Mouse (Mus musculus): ENCODE data around the gene Nrde2. TPM values are rescaled to one million over a fixed set of nuclear protein-coding genes. Genes with fewer than 3 reads are reported as not detected.

Nrde2 gene
- polyA plus RNA-seq, 1 experiment from 2014 or later: 9.0 TPM

GRCm38 (mm10) chr12:100199891-100200644 lies 40.6 kb upstream of the Nrde2 start:
- Histone ChIP-seq H3K27me3 (ENCODE audit: control insufficient read depth, insufficient read depth, low read length) (no peaks in the 10 kb centered on the region), H3K27ac (ENCODE audit: low read depth, low read length) (peak overlapping the region; percentile 79), H3K9ac (ENCODE audit: low read depth, low read length) (peak overlapping the region; percentile 95), H3K9me3 (ENCODE audit: control insufficient read depth, low read length) (no peaks in the 10 kb centered on the region), H3K4me3 (ENCODE audit: low read depth, low read length) (peak overlapping the region; percentile 100), H3K36me3 (ENCODE audit: control insufficient read depth, insufficient read depth, low read length) (peaks cover 4% of the 10 kb centered on the region; the same call in 1 of the 2 replicates), H3K4me2 (replicated peaks; ENCODE audit: low read depth, low read length) (peak overlapping the region; percentile 87), H3K4me1 (replicated peaks; ENCODE audit: control insufficient read depth, insufficient read depth, low read length) (peaks cover 7% of the 10 kb centered on the region; the same call in 1 of the 2 replicates)
- WGBS: under 1% methylated on average over 55 of the region's 86 CpGs
- ATAC-seq (ENCODE audit: low FRiP score) (peak; percentile 73), DNase-seq (ENCODE audit: low spot score) (peak; percentile 63)

DNA sequence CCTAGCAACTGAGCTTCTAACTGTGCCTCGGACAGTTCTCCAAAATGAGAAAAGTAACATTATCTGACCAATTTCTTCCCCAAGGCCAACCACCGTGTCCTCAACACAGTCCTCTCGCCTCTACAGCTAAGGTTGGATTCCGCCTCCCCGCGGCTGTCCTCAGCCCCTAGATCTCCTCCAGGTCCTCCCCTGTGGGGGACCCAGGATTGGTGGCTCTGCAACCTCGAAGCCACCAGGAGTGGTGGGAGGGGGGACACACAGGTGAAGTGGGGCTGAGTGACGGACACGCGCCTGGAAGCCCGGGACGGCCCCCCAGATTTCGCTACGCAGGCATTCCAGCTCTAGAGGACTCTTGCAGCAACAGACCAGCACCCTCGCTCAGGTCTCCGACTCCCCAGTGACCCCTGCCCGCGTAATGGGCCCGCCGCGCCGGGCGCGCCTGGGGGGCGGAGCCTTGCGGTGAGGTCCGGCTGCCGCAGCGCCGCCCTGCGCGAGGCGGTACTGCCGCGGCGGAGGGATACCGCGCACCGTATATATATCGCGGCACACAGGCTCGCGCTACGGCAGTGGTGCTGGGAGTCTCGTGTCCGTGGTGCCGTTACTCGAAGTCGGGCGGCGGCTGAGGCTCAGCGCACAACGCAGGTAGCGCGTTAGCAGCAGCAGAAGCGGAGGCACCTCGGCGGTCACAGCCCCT lies 39.7 kb upstream of the Nrde2 start, which contains the start of gene Calm1:
Gene Calm1, plus strand, starts transcription at position 469 of the 694 bp plus-strand sequence.
- peak; percentile 95 for DNase-seq (ENCODE audit: low spot score)
- peak within 1 kb of the TSS; percentile 100 for H3K4me3 ChIP-seq (ENCODE audit: low read depth, low read length)
- no peaks in the 10 kb centered on the region for H3K9me3 ChIP-seq (ENCODE audit: control insufficient read depth, low read length)
- H3K4me1 ChIP-seq (replicated peaks; ENCODE audit: control insufficient read depth, insufficient read depth, low read length): peaks cover 7% of the 10 kb centered on the region; the same call in 1 of the 2 replicates
- WGBS: under 1% methylated on average over 58 of the region's 58 CpGs
- H3K4me2 ChIP-seq (replicated peaks; ENCODE audit: low read depth, low read length): peak within 1 kb of the TSS; percentile 87
- H3K36me3 ChIP-seq (ENCODE audit: control insufficient read depth, insufficient read depth, low read length): no peaks in the 10 kb centered on the region; the same call in 1 of the 2 replicates
- H3K27ac ChIP-seq (ENCODE audit: low read depth, low read length): peak within 1 kb of the TSS; percentile 79
- H3K9ac ChIP-seq (ENCODE audit: low read depth, low read length): peak within 1 kb of the TSS; percentile 95
- no peaks in the 10 kb centered on the region for H3K27me3 ChIP-seq (ENCODE audit: control insufficient read depth, insufficient read depth, low read length)
- ATAC-seq (ENCODE audit: low FRiP score): peak; percentile 90

DNA sequence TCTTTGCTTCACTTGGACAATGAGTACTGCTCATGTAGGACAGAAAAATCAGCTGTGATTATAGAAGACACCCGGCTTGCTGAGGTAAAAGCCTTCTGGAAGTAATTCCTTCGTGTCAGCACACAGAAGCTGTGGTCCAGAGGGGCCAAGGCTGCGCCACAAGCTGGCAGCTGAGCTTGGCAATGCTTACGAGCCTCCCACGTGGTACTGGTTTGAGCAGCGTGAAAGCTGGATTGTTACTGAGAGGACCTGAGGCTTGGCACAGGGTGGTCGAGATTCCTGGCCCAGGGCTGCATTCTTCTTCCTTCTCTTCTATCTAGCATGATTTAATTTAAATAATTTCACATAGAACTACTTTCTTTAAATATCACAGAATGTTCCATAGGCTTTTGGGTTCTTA lies 37.3 kb upstream of the Nrde2 start:
- Histone ChIP-seq H3K9ac (ENCODE audit: low read depth, low read length) (no peak overlapping the region), H3K9me3 (ENCODE audit: control insufficient read depth, low read length) (no peaks in the 10 kb centered on the region), H3K27me3 (ENCODE audit: control insufficient read depth, insufficient read depth, low read length) (no peaks in the 10 kb centered on the region), H3K4me1 (replicated peaks; ENCODE audit: control insufficient read depth, insufficient read depth, low read length) (peaks cover 2% of the 10 kb centered on the region; the same call in 1 of the 2 replicates), H3K4me3 (ENCODE audit: low read depth, low read length) (no peak overlapping the region), H3K27ac (ENCODE audit: low read depth, low read length) (no peak overlapping the region), H3K4me2 (replicated peaks; ENCODE audit: low read depth, low read length) (no peak overlapping the region), H3K36me3 (ENCODE audit: control insufficient read depth, insufficient read depth, low read length) (no peaks in the 10 kb centered on the region)
- WGBS: 73% methylated on average over 7 of the region's 7 CpGs
- no peak for DNase-seq (ENCODE audit: low spot score)
- ATAC-seq (ENCODE audit: low FRiP score): no peak

- Histone ChIP-seq H3K4me3 (ENCODE audit: low read depth, low read length) (no peak overlapping the region), H3K27ac (ENCODE audit: low read depth, low read length) (no peak overlapping the region), H3K4me1 (replicated peaks; ENCODE audit: control insufficient read depth, insufficient read depth, low read length) (peaks cover 2% of the 10 kb centered on the region; the same call in 1 of the 2 replicates), H3K9me3 (ENCODE audit: control insufficient read depth, low read length) (no peaks in the 10 kb centered on the region), H3K9ac (ENCODE audit: low read depth, low read length) (no peak overlapping the region), H3K36me3 (ENCODE audit: control insufficient read depth, insufficient read depth, low read length) (no peaks in the 10 kb centered on the region), H3K27me3 (ENCODE audit: control insufficient read depth, insufficient read depth, low read length) (no peaks in the 10 kb centered on the region), H3K4me2 (replicated peaks; ENCODE audit: low read depth, low read length) (no peak overlapping the region)
- DNase-seq (ENCODE audit: low spot score) (no peak), ATAC-seq (ENCODE audit: low FRiP score) (no peak)
- WGBS: 77% methylated on average over 1 of the region's 1 CpGs
Observed at GRCm38 (mm10) chr12:100194181-100194580, 34.7 kb upstream of the Nrde2 start.

DNA sequence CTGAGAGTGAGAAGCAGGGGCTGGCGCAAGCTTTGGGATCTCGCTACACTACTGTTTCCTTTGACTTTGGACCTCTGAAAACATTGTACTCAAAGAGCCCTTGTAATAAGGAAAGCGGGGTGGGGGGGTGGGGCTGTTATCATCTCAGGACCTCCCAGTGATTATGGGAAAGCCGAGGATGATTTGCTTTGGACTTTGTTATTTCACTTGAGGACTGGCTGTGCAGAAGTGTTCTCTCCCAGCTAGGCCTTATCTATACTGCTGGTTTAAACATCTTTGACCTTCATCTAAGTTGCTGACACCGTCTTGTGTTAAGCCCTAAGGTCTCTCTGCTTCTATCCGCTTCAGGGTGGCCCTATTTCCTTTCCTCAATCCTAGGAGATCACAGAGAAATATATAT lies 31.3 kb upstream of the Nrde2 start:
- Histone ChIP-seq H3K4me3 (ENCODE audit: low read depth, low read length) (no peak overlapping the region), H3K9ac (ENCODE audit: low read depth, low read length) (no peak overlapping the region), H3K4me2 (replicated peaks; ENCODE audit: low read depth, low read length) (no peak overlapping the region), H3K9me3 (ENCODE audit: control insufficient read depth, low read length) (no peaks in the 10 kb centered on the region), H3K4me1 (replicated peaks; ENCODE audit: control insufficient read depth, insufficient read depth, low read length) (no peaks in the 10 kb centered on the region), H3K27me3 (ENCODE audit: control insufficient read depth, insufficient read depth, low read length) (no peaks in the 10 kb centered on the region), H3K27ac (ENCODE audit: low read depth, low read length) (no peak overlapping the region), H3K36me3 (ENCODE audit: control insufficient read depth, insufficient read depth, low read length) (no peaks in the 10 kb centered on the region)
- 93% methylated on average over 6 of the region's 6 CpGs for WGBS
- DNase-seq (ENCODE audit: low spot score) (no peak), ATAC-seq (ENCODE audit: low FRiP score) (no peak)

- Histone ChIP-seq H3K9ac (ENCODE audit: low read depth, low read length) (peak overlapping the region; percentile 90), H3K9me3 (ENCODE audit: control insufficient read depth, low read length) (no peaks in the 10 kb centered on the region), H3K4me2 (replicated peaks; ENCODE audit: low read depth, low read length) (peak overlapping the region; percentile 71), H3K36me3 (ENCODE audit: control insufficient read depth, insufficient read depth, low read length) (no peaks in the 10 kb centered on the region), H3K4me3 (ENCODE audit: low read depth, low read length) (peak overlapping the region; percentile 61), H3K27ac (ENCODE audit: low read depth, low read length) (peak overlapping the region; percentile 97), H3K4me1 (replicated peaks; ENCODE audit: control insufficient read depth, insufficient read depth, low read length) (no peaks in the 10 kb centered on the region), H3K27me3 (ENCODE audit: control insufficient read depth, insufficient read depth, low read length) (no peaks in the 10 kb centered on the region)
- no peak for ATAC-seq (ENCODE audit: low FRiP score)
- no peak for DNase-seq (ENCODE audit: low spot score)
- WGBS: 2% methylated on average over 29 of the region's 29 CpGs
Observed at GRCm38 (mm10) chr12:100187756-100188430, 28.4 kb upstream of the Nrde2 start.

DNA sequence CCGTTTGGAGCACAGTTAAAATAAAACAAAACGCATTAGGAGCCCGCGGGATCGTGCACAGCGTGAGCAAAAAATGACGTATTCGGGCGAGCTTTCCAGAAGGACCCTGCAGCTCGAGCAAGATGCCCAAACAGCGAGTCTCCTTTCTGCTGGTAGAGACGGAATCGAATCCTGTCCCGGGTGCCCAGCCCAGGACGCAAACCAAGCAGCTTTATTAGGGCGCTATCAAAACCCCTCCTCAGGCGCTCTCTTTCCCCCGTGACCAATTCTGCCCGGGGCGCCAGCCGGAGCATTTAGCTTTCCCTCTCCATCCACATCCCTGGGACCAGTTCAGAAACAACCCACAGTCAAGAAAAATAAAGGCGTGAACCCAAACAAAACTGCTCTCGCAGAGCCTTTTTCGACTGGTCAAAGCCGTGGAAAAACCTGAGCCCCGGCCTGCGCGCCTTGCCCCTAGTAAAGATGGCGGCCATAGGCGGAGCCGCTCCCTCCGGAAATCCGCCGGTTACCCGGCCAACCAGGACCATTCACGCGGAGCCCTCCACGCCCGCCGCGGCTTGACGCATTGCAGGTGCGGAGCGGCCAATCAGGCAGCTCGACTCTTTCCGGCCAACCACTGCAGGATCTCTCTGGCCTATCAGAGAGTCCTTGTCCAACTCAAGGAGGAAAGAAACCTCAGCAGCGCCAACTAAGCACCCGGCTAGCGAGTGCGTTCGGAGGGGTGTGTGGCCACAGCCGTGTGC lies 27.7 kb upstream of the Nrde2 start:
- ATAC-seq (ENCODE audit: low FRiP score) (peak; percentile 100), DNase-seq (ENCODE audit: low spot score) (peak; percentile 97)
- Histone ChIP-seq H3K9ac (ENCODE audit: low read depth, low read length) (peak overlapping the region; percentile 90), H3K27ac (ENCODE audit: low read depth, low read length) (peak overlapping the region; percentile 97), H3K4me2 (replicated peaks; ENCODE audit: low read depth, low read length) (peak overlapping the region; percentile 73), H3K4me1 (replicated peaks; ENCODE audit: control insufficient read depth, insufficient read depth, low read length) (no peaks in the 10 kb centered on the region), H3K27me3 (ENCODE audit: control insufficient read depth, insufficient read depth, low read length) (no peaks in the 10 kb centered on the region), H3K36me3 (ENCODE audit: control insufficient read depth, insufficient read depth, low read length) (no peaks in the 10 kb centered on the region), H3K4me3 (ENCODE audit: low read depth, low read length) (peak overlapping the region; percentile 61), H3K9me3 (ENCODE audit: control insufficient read depth, low read length) (no peaks in the 10 kb centered on the region)
- WGBS: under 1% methylated on average over 52 of the region's 52 CpGs

GRCm38 (mm10) chr12:100186376-100186775 lies 26.9 kb upstream of the Nrde2 start:
- no peak for ATAC-seq (ENCODE audit: low FRiP score)
- no peaks in the 10 kb centered on the region for H3K9me3 ChIP-seq (ENCODE audit: control insufficient read depth, low read length)

More at GRCm38 (mm10) chr12:100186376-100186775, 26.9 kb upstream of the Nrde2 start:
- Histone ChIP-seq H3K4me1 (replicated peaks; ENCODE audit: control insufficient read depth, insufficient read depth, low read length) (no peaks in the 10 kb centered on the region), H3K27me3 (ENCODE audit: control insufficient read depth, insufficient read depth, low read length) (no peaks in the 10 kb centered on the region), H3K27ac (ENCODE audit: low read depth, low read length) (peak overlapping the region; percentile 97), H3K9ac (ENCODE audit: low read depth, low read length) (peak overlapping the region; percentile 90), H3K4me3 (ENCODE audit: low read depth, low read length) (peak overlapping the region; percentile 61), H3K36me3 (ENCODE audit: control insufficient read depth, insufficient read depth, low read length) (no peaks in the 10 kb centered on the region), H3K4me2 (replicated peaks; ENCODE audit: low read depth, low read length) (peak overlapping the region; percentile 73)
- WGBS: 8% methylated on average over 6 of the region's 6 CpGs
- DNase-seq (ENCODE audit: low spot score): peak; percentile 59

All from hindbrain, embryonic 11.5 days (tissue).